Mouse (Mus musculus) kidney, adult 2 months (tissue): Measurements from ENCODE around the gene Syt1.

ENCODE experiments used
- CTCF ChIP-seq: fragments of 200-500 bp; conservative IDR thresholded peaks from 2 replicates; pipeline ENCODE4 v1.5.1; 2011; ENCODE audit warnings: low read depth, mild to moderate bottlenecking, control low read depth, low read length, moderate library complexity, mixed read lengths; ENCODE audit not compliant: insufficient read depth, insufficient read length
- POLR2A ChIP-seq: fragments of 200-500 bp; IDR thresholded peaks from one replicate; pipeline ENCODE4 v1.6.1; 2011; ENCODE audit warnings: low read depth, low read length, control low read depth

- TF ChIP-seq CTCF = no peak
- no peak for TF ChIP-seq POLR2A
Measured at GRCm38 (mm10) chr10:108658300-108658699, 352.5 kb downstream of the Syt1 start.
